Mouse (Mus musculus) cortical plate, adult 2 months (tissue): Measurements from ENCODE around the gene Cks2.

Experiments
- CTCF ChIP-seq: fragments of 200-500 bp; IDR thresholded peaks from 2 replicates; pipeline ENCODE4 v1.5.1; 2011; ENCODE audit warnings: mild to moderate bottlenecking, control low read depth, low read length; ENCODE audit not compliant: insufficient read depth; ENCODE audit errors: extremely low read depth
- POLR2A ChIP-seq: fragments of 200-500 bp; IDR thresholded peaks from 2 replicates; pipeline ENCODE4 v1.6.1; 2011; ENCODE audit warnings: mild to moderate bottlenecking, low read length, control low read depth; ENCODE audit not compliant: insufficient read depth; ENCODE audit errors: extremely low read depth

DNA sequence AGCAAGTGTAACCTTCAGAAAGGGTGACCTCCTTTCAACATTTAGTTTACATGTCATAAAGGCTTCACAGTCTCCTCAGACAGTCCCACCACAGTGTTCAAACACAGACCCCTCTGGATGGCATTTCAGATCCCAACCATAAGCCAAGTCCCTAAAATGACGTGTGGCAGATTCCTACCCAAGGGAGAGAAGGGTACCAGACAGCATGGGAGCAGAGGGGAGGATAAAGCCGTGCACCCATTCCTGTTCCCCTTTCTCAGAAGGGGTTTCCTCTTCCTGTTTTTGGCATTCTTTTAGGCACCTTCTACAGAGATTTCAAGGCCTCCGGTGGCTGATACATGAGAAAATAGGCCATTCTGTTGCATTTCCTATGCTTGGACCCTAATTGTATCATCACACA, 13.1 kb downstream of the Cks2 start:
- TF ChIP-seq CTCF (no peak), POLR2A (no peak)
